Mouse (Mus musculus): Measurements from ENCODE around the gene Scarf1. TPM values are rescaled to one million over a fixed set of nuclear protein-coding genes. Genes with fewer than 3 reads are reported as not detected.

Gene Scarf1
- total and polyA plus RNA-seq, 2 experiments from 2014 or later: 10.0 to 20.2 TPM

- Histone ChIP-seq H3K4me1 (ENCODE audit: control insufficient read depth, insufficient read depth) (peaks cover 24% of the 10 kb centered on the region), H3K4me2 (ENCODE audit: low read depth, low read length) (peak overlapping the region; percentile 24; the same call in 1 of the 2 replicates), H3K36me3 (replicated peaks; ENCODE audit: control insufficient read depth, insufficient read depth, low read length) (no peaks in the 10 kb centered on the region), H3K27me3 (ENCODE audit: control insufficient read depth, insufficient read depth, low read length) (no peaks in the 10 kb centered on the region), H3K9ac (replicated peaks; ENCODE audit: low read depth, low read length) (no peak overlapping the region), H3K9me3 (replicated peaks; ENCODE audit: control insufficient read depth, low read length) (no peaks in the 10 kb centered on the region), H3K27ac (ENCODE audit: low read depth) (peak overlapping the region; percentile 22; the same call in 1 of the 2 replicates), H3K4me3 (ENCODE audit: low read depth, low read length) (no peak overlapping the region)
- 38% methylated on average over 13 of the region's 13 CpGs for WGBS
- ATAC-seq (ENCODE audit: insufficient read depth, low read depth) (no peak), DNase-seq (ENCODE audit: low spot score) (no peak)
- TF ChIP-seq EP300 (IDR thresholded peaks at IDR 0.05; ENCODE audit: low read depth) (no peak), CTCF (IDR thresholded peaks at IDR 0.05; ENCODE audit: low read depth) (no peak)
Observed at GRCm38 (mm10) chr11:75535106-75535795, 21.9 kb downstream of the Scarf1 start.

- no peaks in the 10 kb centered on the region for H3K36me3 ChIP-seq (replicated peaks; ENCODE audit: control insufficient read depth, insufficient read depth, low read length)
- H3K27me3 ChIP-seq (ENCODE audit: control insufficient read depth, insufficient read depth, low read length): no peaks in the 10 kb centered on the region
- H3K9ac ChIP-seq (replicated peaks; ENCODE audit: low read depth, low read length): no peak overlapping the region
- peak overlapping the region; percentile 74; the same call in 1 of the 2 replicates for H3K27ac ChIP-seq (ENCODE audit: low read depth)
- no peak for TF ChIP-seq CTCF (IDR thresholded peaks at IDR 0.05; ENCODE audit: low read depth)
- no peak for TF ChIP-seq EP300 (IDR thresholded peaks at IDR 0.05; ENCODE audit: low read depth)
- WGBS: 92% methylated on average over 12 of the region's 12 CpGs
- ATAC-seq (ENCODE audit: insufficient read depth, low read depth) (no peak), DNase-seq (ENCODE audit: low spot score) (no peak)
- no peaks in the 10 kb centered on the region for H3K9me3 ChIP-seq (replicated peaks; ENCODE audit: control insufficient read depth, low read length)
- H3K4me3 ChIP-seq (ENCODE audit: low read depth, low read length): no peak overlapping the region
- H3K4me2 ChIP-seq (ENCODE audit: low read depth, low read length): no peak overlapping the region
- peaks cover 30% of the 10 kb centered on the region for H3K4me1 ChIP-seq (ENCODE audit: control insufficient read depth, insufficient read depth)
Observed at GRCm38 (mm10) chr11:75536255-75537024, 23.1 kb downstream of the Scarf1 start.

DNA sequence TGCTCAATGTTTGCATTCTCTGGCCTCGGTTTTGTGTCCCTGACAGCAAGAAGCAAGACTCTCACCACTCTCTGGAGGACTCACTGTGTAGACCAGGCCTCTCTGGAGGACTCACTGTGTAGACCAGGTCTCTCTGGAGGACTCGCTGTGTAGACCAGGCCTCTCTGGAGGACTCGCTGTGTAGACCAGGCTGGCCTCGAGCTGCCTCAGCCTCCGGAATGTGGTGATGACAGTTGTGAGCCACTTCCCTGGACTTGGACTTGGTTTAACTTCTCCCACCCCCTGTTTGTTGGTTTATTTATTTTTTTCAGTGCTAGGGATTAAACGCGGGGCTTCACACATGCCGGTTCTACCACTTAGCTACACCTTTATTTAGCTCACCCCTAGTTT, 23.7 kb downstream of the Scarf1 start:
- Histone ChIP-seq H3K9ac (replicated peaks; ENCODE audit: low read depth, low read length) (no peak overlapping the region), H3K36me3 (replicated peaks; ENCODE audit: control insufficient read depth, insufficient read depth, low read length) (no peaks in the 10 kb centered on the region), H3K9me3 (replicated peaks; ENCODE audit: control insufficient read depth, low read length) (no peaks in the 10 kb centered on the region), H3K27ac (ENCODE audit: low read depth) (peak overlapping the region; percentile 74; the same call in 1 of the 2 replicates), H3K4me3 (ENCODE audit: low read depth, low read length) (no peak overlapping the region), H3K4me2 (ENCODE audit: low read depth, low read length) (no peak overlapping the region), H3K4me1 (ENCODE audit: control insufficient read depth, insufficient read depth) (peaks cover 30% of the 10 kb centered on the region), H3K27me3 (ENCODE audit: control insufficient read depth, insufficient read depth, low read length) (no peaks in the 10 kb centered on the region)
- ATAC-seq (ENCODE audit: insufficient read depth, low read depth) (no peak), DNase-seq (ENCODE audit: low spot score) (no peak)
- 81% methylated on average over 8 of the region's 8 CpGs for WGBS
- TF ChIP-seq CTCF (IDR thresholded peaks at IDR 0.05; ENCODE audit: low read depth) (no peak), EP300 (IDR thresholded peaks at IDR 0.05; ENCODE audit: low read depth) (no peak)

- DNase-seq (ENCODE audit: low spot score) (no peak), ATAC-seq (ENCODE audit: insufficient read depth, low read depth) (peak; percentile 70)
- Histone ChIP-seq H3K27ac (ENCODE audit: low read depth) (peak overlapping the region; percentile 74), H3K4me3 (ENCODE audit: low read depth, low read length) (no peak overlapping the region), H3K4me1 (ENCODE audit: control insufficient read depth, insufficient read depth) (peaks cover 25% of the 10 kb centered on the region), H3K27me3 (ENCODE audit: control insufficient read depth, insufficient read depth, low read length) (no peaks in the 10 kb centered on the region), H3K4me2 (ENCODE audit: low read depth, low read length) (peak overlapping the region; percentile 22; the same call in 1 of the 2 replicates), H3K9ac (replicated peaks; ENCODE audit: low read depth, low read length) (no peak overlapping the region), H3K36me3 (replicated peaks; ENCODE audit: control insufficient read depth, insufficient read depth, low read length) (no peaks in the 10 kb centered on the region), H3K9me3 (replicated peaks; ENCODE audit: control insufficient read depth, low read length) (no peaks in the 10 kb centered on the region)
- TF ChIP-seq EP300 (IDR thresholded peaks at IDR 0.05; ENCODE audit: low read depth) (no peak), CTCF (IDR thresholded peaks at IDR 0.05; ENCODE audit: low read depth) (peak; percentile 19)
- 55% methylated on average over 11 of the region's 11 CpGs for WGBS
Observed at GRCm38 (mm10) chr11:75537491-75538183, 24.3 kb downstream of the Scarf1 start.

DNA sequence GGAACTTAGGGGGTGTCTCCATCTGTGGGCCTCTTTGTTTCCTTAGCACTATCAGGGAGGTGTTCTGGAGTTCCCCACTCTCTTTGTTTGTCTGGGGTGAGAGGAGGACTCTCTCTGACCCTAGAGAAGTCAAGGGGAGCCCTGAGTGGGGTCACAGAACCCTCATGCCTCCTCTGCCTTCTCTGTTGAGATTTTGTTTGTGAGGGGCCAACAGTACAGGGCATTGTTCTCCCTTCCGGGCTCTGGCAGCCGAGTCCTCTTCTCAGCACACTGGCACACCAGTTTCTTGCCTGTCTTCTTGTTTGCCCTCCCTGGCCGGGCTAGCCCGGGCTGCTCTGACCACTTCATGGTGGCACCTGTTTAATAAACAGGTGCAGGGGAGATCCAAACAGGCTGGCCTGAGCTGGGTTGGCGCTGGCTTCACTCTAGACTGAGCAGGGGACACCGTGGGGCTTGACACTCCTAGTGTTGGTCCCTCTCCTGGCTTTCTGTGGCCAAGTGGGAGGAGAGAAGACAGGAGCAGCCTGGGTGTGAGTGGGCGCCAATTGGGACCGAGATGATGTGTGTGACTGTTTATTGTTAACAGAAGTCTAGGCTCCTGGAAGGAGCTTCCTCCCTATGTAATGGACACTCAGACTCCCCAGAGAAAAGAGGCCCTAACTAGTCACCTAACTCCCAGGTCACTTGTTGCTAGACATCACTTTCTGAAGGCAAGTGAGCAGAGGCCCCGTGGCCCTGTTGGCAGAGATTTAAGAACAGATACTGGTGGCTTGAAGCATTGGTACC, 25.0 kb downstream of the Scarf1 start:
- no peak for TF ChIP-seq CTCF (IDR thresholded peaks at IDR 0.05; ENCODE audit: low read depth)
- no peak for TF ChIP-seq EP300 (IDR thresholded peaks at IDR 0.05; ENCODE audit: low read depth)
- Histone ChIP-seq H3K4me2 (ENCODE audit: low read depth, low read length) (peak overlapping the region; percentile 22; the same call in 1 of the 2 replicates), H3K27me3 (ENCODE audit: control insufficient read depth, insufficient read depth, low read length) (no peaks in the 10 kb centered on the region), H3K36me3 (replicated peaks; ENCODE audit: control insufficient read depth, insufficient read depth, low read length) (no peaks in the 10 kb centered on the region), H3K27ac (ENCODE audit: low read depth) (peak overlapping the region; percentile 74), H3K4me3 (ENCODE audit: low read depth, low read length) (no peak overlapping the region), H3K9ac (replicated peaks; ENCODE audit: low read depth, low read length) (no peak overlapping the region), H3K4me1 (ENCODE audit: control insufficient read depth, insufficient read depth) (peaks cover 24% of the 10 kb centered on the region), H3K9me3 (replicated peaks; ENCODE audit: control insufficient read depth, low read length) (no peaks in the 10 kb centered on the region)
- 64% methylated on average over 9 of the region's 9 CpGs for WGBS
- ATAC-seq (ENCODE audit: insufficient read depth, low read depth) (no peak), DNase-seq (ENCODE audit: low spot score) (no peak)

Measured in heart, postnatal 0 days (tissue).